Mouse (Mus musculus) brain, embryonic 14.5 days (tissue): ENCODE data around the gene Kdf1.

Experiments
- CTCF ChIP-seq: fragments of 200-500 bp; IDR thresholded peaks from 2 replicates; pipeline ENCODE4 v1.5.1; 2012; ENCODE audit warnings: inconsistent platforms, mild to moderate bottlenecking, moderate library complexity, borderline replicate concordance; ENCODE audit not compliant: insufficient read depth, insufficient read length; ENCODE audit errors: extremely low read depth
- POLR2A ChIP-seq: fragments of 200-500 bp; IDR thresholded peaks from 2 replicates; pipeline ENCODE4 v1.6.1; 2012; ENCODE audit warnings: mild to moderate bottlenecking, inconsistent platforms, borderline replicate concordance; ENCODE audit not compliant: poor library complexity, insufficient read depth, insufficient read length, severe bottlenecking; ENCODE audit errors: extremely low read depth

- TF ChIP-seq POLR2A (no peak), CTCF (no peak)
Measured at GRCm38 (mm10) chr4:133496738-133497445, 21.9 kb upstream of the Kdf1 start.
